Mouse (Mus musculus) retina, postnatal 7 days (tissue): ENCODE data around the gene Insyn1.
A peak's percentile ranks its signal among the peaks of the same experiment; 100 is the strongest.

Experiments used
- DNase-seq: peaks from one replicate; pipeline ENCODE4 v3.0.0-alpha.2; 2012; ENCODE audit warnings: low read depth, low spot score

The Insyn1 gene

GRCm38 (mm10) chr9:58534766-58535165, 46.4 kb downstream of the Insyn1 start:
- DNase-seq: peak; percentile 62

- DNase-seq: no peak
Observed at GRCm38 (mm10) chr9:58535447-58536134, 47.2 kb downstream of the Insyn1 start.

- DNase-seq: no peak
Observed at GRCm38 (mm10) chr9:58537774-58538173, 49.4 kb downstream of the Insyn1 start.

GRCm38 (mm10) chr9:58539886-58540285, 51.5 kb downstream of the Insyn1 start:
- DNase-seq: peak; percentile 68

GRCm38 (mm10) chr9:58541895-58542338, 53.5 kb downstream of the Insyn1 start:
- no peak for DNase-seq

- no peak for DNase-seq
Observed at GRCm38 (mm10) chr9:58544879-58545324, 56.5 kb downstream of the Insyn1 start.

GRCm38 (mm10) chr9:58545428-58545827, 57.0 kb downstream of the Insyn1 start:
- no peak for DNase-seq

- DNase-seq: no peak
Observed at GRCm38 (mm10) chr9:58546630-58547360, 58.4 kb downstream of the Insyn1 start.

GRCm38 (mm10) chr9:58548897-58549296, 60.5 kb downstream of the Insyn1 start:
- DNase-seq: no peak
